Mouse (Mus musculus) embryonic fibroblast, embryonic 13.5 days (primary cell): ENCODE data around the gene Tjp2. TPM values are rescaled to one million over a fixed set of nuclear protein-coding genes. Genes with fewer than 3 reads are reported as not detected.

Experiments
- H3K27ac ChIP-seq: 2 replicates; pipeline ENCODE4 v1.5.1; 2012; ENCODE audit warnings: low read length, control low read depth, inconsistent platforms; ENCODE audit not compliant: insufficient read depth
- H3K4me1 ChIP-seq: 2 replicates; pipeline ENCODE4 v1.6.1; 2011; ENCODE audit warnings: low read length; ENCODE audit not compliant: control insufficient read depth, insufficient read depth
- H3K4me3 ChIP-seq: 2 replicates; pipeline ENCODE4 v1.5.1; 2011; ENCODE audit warnings: mild to moderate bottlenecking, control low read depth, low read length; ENCODE audit not compliant: insufficient read depth
- CTCF ChIP-seq: IDR thresholded peaks from 2 replicates; pipeline ENCODE4 v1.5.1; 2011; ENCODE audit warnings: mild to moderate bottlenecking, control low read depth, low read length, moderate library complexity, borderline replicate concordance; ENCODE audit not compliant: insufficient read depth
- POLR2A ChIP-seq: IDR thresholded peaks from 2 replicates; pipeline ENCODE4 v1.6.1; 2011; ENCODE audit warnings: low read depth, mild to moderate bottlenecking, control low read depth, low read length, moderate library complexity
- polyA plus RNA-seq: library from polyadenylated mRNA; stranded (reverse); fragments of >200 nt; gene quantifications from 2 replicates; pipeline ENCODE4 v1.2.4, GENCODE M21; 2011; ENCODE audit warnings: low read depth; ENCODE audit not compliant: missing spikeins, insufficient read length

The Tjp2 gene
- 8.5 and 12.3 TPM in 2 replicates for polyA plus RNA-seq

DNA sequence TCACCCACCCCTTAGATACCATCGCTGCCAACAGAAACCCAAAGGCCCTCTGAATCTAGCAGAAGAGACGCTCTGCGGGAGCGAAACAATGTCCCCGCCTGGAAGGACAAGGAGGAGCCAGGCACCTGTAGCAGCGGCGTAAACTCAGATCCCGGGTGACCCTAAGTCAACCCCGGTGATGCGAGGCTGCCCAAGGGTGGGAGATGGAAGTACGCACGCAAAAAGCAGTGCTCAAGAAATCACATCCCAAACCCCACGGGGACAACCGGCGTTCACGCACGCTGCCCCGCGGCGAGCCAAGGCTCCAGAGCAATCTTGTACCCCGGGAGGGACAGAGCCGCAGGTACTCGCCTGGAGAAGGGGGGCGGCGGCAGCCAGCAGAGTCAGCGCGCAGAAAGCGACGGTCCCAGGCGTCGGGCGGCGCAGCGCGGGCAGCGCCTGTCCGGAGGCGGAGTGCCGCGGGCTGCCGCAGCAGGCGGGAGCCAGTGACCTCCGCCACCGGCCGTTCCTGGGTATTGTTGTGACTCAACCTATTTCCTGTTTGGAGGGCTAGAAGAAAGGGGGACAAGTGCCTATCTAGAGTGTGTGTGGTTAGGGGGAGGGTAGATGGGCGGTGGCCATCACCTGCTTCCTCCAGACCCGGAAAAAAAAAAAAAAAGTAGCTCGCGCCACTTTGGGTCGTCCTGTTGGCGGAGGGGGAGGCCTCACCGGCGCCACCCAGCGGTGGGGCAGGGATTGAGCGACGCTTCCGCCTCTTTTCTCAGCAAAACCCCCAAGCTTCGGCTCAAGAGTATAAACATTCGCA lies at the start of gene Tjp2:
Tjp2 (minus strand) TSS at position 531 of the 805 bp plus-strand sequence.
- no peak within 1 kb of the TSS for H3K27ac ChIP-seq
- H3K4me3 ChIP-seq: peak within 1 kb of the TSS; percentile 33
- H3K4me1 ChIP-seq: no peaks in the 10 kb centered on the region
- TF ChIP-seq POLR2A (no peak), CTCF (peak; percentile 53; the same call in 1 of the 2 replicates)

DNA sequence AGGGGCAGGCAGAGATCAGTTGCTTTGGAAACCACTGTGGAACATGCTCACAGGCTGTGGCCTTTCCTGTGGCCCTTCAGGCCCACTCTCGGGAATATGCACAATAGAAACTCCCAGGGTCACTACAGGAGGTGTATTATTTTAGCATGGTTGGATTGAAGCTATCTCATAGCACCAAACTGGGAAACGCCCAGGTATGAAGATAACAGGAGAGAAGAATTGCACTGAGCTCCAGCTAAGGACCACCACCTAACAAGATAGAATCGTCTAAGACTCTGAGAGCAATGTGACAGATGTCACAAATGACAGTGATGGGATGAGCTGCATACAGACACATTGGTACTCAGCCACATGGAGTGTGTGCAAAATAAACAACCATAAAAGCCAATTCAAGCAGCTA lies 49.5 kb upstream of the Tjp2 start:
- TF ChIP-seq CTCF (no peak), POLR2A (no peak)
- no peak overlapping the region for H3K27ac ChIP-seq
- no peaks in the 10 kb centered on the region; the same call in 1 of the 2 replicates for H3K4me1 ChIP-seq
- H3K4me3 ChIP-seq: no peak overlapping the region

DNA sequence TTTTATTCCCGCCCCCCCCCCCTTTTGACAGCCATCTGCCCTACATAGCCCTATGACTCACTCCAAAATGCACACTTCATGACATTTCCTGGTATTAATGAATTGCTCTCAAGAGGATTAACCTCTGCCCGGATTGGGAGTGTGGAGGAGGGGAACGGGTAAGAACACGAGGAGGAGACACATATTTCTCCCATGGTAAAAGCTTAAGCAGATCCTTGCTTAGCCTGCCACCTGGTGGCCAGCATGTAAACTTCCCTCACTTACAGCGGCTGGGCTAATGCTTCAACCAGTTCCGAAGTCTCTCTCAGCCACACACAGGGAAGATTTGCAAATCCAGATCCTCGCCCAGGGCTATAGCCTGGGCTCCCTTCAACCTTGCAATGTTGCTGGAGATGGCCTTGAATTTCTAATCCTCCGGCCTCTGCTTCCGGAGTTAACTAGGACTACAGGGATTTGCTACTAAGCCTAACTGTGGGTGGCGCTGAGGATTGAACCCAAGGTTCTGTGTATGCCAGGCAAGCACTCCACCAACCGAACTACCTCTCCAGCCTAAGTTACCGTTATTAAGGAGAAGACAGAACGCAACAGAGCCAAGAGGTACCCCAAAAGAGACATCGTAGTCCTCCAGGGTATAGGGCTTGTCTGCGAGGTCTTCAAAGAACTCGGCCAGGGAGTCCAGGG lies 47.1 kb upstream of the Tjp2 start:
- TF ChIP-seq CTCF: peak; percentile 76
- TF ChIP-seq POLR2A: no peak
- Histone ChIP-seq H3K27ac (no peak overlapping the region), H3K4me3 (no peak overlapping the region)

DNA sequence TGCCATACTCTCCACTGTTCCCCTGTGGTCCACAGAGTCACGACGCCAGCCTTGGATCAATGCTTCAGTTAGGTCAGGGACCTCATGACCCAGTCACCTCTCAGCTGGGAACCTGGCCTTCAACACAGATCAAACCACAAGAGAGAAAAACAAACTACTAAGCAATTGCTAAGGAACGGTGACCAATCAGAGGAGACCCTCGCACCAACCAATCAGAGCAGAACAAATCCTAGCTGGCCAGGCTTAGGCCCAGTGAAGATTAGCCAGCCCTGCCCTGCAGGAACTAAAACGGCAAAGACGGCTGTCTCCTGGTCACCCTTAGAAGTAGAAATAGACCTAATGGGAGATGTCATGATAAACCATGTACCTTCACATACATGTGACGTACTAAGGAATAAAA lies 46.5 kb upstream of the Tjp2 start:
- H3K27ac ChIP-seq: no peak overlapping the region
- TF ChIP-seq POLR2A: no peak
- no peak for TF ChIP-seq CTCF
- H3K4me3 ChIP-seq: no peak overlapping the region
- H3K4me1 ChIP-seq: no peaks in the 10 kb centered on the region

More for the DNA sequence above, 47.1 kb upstream of the Tjp2 start:
- no peaks in the 10 kb centered on the region for H3K4me1 ChIP-seq

DNA sequence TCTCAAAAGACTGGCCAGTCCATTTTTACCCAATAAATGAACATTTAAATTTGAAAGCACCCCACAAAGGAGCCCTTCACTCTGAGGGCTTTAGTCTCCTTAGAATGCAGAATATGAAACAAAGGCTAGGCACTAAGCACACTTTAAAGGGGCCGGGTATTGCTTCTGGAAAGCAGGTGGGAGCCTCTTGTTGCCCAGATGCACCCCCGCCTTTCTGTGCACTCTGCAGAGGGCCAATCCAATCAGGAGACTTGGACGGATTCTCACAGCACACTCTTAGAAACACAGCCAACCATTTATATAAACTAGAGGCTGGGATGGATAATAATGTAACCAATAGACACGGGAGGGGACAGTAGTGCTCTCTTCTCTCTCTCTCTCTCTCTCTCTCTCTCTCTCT lies 43.7 kb upstream of the Tjp2 start:
- H3K27ac ChIP-seq: no peak overlapping the region
- H3K4me1 ChIP-seq: no peaks in the 10 kb centered on the region
- TF ChIP-seq CTCF: no peak
- no peak for TF ChIP-seq POLR2A
- H3K4me3 ChIP-seq: no peak overlapping the region

DNA sequence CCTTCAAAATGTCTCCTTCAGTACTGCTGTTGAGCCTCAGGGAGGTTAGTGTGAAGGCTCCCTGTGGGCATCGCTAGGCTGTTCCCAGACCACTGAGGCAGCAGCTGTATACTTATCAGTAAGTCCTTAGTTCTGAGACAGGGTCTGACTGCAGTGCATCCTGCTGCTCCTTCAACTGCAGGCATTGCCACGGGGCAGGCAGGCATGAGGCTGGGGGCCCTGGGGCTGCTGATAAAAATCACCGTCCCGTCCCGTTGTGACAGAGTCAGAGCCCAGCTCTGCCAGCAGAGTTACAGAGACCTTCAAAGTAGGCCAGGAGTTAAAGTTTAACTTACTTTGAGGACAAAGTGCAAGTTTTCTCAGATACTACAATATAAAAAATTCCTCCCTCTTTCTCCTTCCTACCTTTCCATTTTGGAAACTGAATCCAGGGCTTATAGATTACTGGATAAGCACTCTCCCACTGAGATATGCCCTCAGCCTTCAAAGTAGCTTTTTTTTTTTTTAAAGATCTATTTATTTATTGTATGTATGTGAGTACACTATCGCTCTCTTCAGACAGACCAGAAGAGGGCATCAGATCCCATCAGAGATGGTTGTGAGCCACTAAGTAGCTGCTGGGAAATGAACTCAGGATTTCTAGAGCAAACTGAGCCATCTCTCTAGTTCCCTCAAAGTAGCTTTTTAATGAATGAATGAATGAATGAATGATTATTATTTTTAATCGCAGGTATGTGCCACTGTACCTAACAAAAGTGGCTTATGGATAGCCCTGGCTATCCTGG lies 41.4 kb upstream of the Tjp2 start:
- no peaks in the 10 kb centered on the region for H3K4me1 ChIP-seq
- TF ChIP-seq CTCF (no peak), POLR2A (no peak)
- no peak overlapping the region for H3K27ac ChIP-seq
- no peak overlapping the region for H3K4me3 ChIP-seq

DNA sequence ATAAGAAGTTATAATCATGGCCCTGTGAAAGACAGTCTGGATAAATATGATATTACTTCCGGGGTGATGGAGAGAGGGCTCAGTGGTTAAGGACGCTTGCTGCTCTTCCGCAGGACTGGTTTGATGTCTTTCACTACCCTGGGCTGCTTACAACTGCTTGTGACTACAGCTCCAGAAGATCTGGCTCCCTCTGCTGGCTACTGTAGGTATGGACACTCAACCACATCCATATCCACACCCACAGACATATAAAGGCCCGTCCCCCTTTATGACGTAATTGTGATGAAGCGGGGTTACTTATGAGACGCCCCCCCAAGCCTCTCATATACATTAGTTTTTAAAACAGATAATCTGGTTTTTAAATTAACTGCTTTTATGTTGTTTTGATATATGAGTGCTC lies 40.2 kb upstream of the Tjp2 start:
- no peak overlapping the region for H3K27ac ChIP-seq
- H3K4me1 ChIP-seq: no peaks in the 10 kb centered on the region
- TF ChIP-seq CTCF (peak; percentile 41; the same call in 1 of the 2 replicates), POLR2A (no peak)
- no peak overlapping the region for H3K4me3 ChIP-seq

DNA sequence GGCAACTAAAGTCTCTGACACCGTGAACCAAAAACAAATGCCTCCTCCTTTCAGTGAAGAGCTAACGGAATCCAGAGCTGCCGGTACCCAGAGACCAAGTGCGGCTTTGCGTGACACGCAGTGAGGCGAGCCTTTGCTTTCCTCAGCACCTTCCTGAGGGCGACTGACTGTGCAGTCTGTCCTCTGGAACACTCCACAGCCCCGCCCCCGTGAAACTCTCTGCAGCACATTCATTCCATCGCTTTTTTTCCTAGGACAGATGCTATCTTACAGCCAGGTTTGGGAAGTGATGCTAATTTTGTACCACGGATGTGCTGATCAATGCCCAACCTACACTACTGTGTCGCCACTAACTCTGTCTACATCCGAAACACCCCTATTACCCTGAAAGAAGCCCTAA lies 37.9 kb upstream of the Tjp2 start:
- H3K27ac ChIP-seq: no peak overlapping the region
- no peak overlapping the region for H3K4me3 ChIP-seq
- TF ChIP-seq POLR2A (no peak), CTCF (no peak)

More for the DNA sequence above, 37.9 kb upstream of the Tjp2 start:
- no peaks in the 10 kb centered on the region for H3K4me1 ChIP-seq
